Comparison of ENCODE assay signal across 8 mouse cellular contexts in the genomic region with DNA sequence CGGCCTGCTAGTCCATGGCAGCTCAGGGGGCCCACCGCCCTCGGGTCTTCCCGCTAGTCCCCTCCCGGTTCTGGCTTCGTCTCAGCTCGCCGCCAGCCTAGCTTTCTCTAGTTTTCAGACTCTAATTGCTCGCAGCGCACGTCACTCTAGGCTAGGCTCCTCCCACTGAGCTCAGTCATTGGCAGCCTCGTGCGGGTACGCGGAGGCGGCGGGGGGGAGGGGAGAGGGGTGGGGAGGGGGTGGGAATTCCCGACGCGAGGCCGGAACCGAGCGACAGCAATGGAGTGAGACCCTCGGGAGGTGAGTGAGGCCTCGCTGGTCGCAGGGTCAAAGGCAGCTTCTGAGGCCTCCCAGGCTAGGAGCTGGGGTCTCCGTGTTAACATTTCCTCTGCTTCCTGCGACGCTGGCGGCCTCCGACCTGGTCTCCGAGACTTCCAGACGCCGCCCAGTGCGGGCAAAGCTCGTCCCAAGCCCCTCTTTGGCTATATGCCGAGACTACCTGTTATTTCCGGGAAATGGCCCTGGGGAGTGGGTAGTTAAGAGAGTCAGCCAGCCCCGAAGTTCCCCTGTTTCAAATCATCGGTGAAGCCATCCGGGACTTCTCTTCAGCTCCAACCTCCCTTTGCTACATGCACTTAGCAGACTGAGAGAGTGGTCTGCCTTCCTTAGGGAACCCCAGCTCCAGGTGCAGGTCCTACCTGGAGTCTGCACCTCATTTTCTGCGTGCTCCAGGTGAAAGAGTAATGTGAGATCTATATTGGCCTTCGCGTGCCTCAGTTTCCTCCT. TPM values are rescaled to one million over a fixed set of nuclear protein-coding genes. Genes with fewer than 3 reads are reported as not detected.
DNase-seq lines count a peak whose midpoint lies in the region; ATAC-seq lines count a peak whose summit lies in the region.

A gene (plus strand): TSS at position 213 of the 786 bp plus-strand sequence.

- peak within 1 kb of the TSS; percentile 94 for H3K27ac ChIP-seq in hindbrain, embryonic 13.5 days

- DNase-seq in NIH3T3 (ENCODE audit: low read depth) = peak; percentile 98
- peak; percentile 96 to 97 for DNase-seq in cerebellum, postnatal 10 days
- peak; percentile 89 to 91 for DNase-seq in frontal cortex, postnatal 14 days (ENCODE audit: low spot score in 2 of 2)
- DNase-seq in layer of hippocampus, postnatal 25 days (ENCODE audit: extremely low spot score in 1 of 2, low spot score in 1 of 2) = peak; percentile 77 to 80
- peak; percentile 96 for DNase-seq in lung, postnatal 25 days (ENCODE audit: low spot score)
- DNase-seq in retina, postnatal 1 day = peak; percentile 98
- DNase-seq in urinary bladder, adult 18-20 months (ENCODE audit: low spot score in 2 of 2) = peak; percentile 73 to 90

- peak within 1 kb of the TSS; percentile 83 for H3K9ac ChIP-seq in hindbrain, embryonic 13.5 days

- under 1% methylated on average over 42 of the region's 44 CpGs for WGBS in hindbrain, embryonic 13.5 days

- peaks cover 32% of the 10 kb centered on the region for H3K4me1 ChIP-seq in hindbrain, embryonic 13.5 days (replicated peaks)

- H3K9me3 ChIP-seq in hindbrain, embryonic 13.5 days = no peaks in the 10 kb centered on the region

- H3K36me3 ChIP-seq in hindbrain, embryonic 13.5 days = peaks cover 14% of the 10 kb centered on the region

- H3K27me3 ChIP-seq in hindbrain, embryonic 13.5 days = no peaks in the 10 kb centered on the region

- peak within 1 kb of the TSS; percentile 89 for H3K4me2 ChIP-seq in hindbrain, embryonic 13.5 days

- ATAC-seq in hindbrain, embryonic 13.5 days (ENCODE audit: low FRiP score) = peak; percentile 94

- H3K4me3 ChIP-seq in hindbrain, embryonic 13.5 days = peak within 1 kb of the TSS; percentile 65

RNA-seq across cellular contexts. Expression of the gene that starts here (rescaled TPM):
- 52.7 and 54.9 TPM in 2 replicates for polyA plus RNA-seq in hindbrain, embryonic 13.5 days (2015; fragmentation: Nextera tagmentation; extraction: Ambion mirVana)
- 10 to 100 TPM; 49.9 to 51.1 TPM for total RNA-seq in layer of hippocampus, postnatal 25 days (2021)

Comparison
In these comparisons a context has a peak if more than half of its experiments do, and no peak if none do; other contexts are left out.
1. Peak in every context shown above with its lines: DNase-seq, ATAC-seq, H3K4me3 ChIP-seq and H3K27ac ChIP-seq.